Mouse (Mus musculus) 3T3-L1 (cell line): ENCODE data around the gene Hoxc10.

ENCODE experiments used
- DNase-seq: peaks from one replicate; pipeline ENCODE4 v3.0.0-alpha.2; 2015; ENCODE audit warnings: low read depth, low spot score

Hoxc10 gene

DNA sequence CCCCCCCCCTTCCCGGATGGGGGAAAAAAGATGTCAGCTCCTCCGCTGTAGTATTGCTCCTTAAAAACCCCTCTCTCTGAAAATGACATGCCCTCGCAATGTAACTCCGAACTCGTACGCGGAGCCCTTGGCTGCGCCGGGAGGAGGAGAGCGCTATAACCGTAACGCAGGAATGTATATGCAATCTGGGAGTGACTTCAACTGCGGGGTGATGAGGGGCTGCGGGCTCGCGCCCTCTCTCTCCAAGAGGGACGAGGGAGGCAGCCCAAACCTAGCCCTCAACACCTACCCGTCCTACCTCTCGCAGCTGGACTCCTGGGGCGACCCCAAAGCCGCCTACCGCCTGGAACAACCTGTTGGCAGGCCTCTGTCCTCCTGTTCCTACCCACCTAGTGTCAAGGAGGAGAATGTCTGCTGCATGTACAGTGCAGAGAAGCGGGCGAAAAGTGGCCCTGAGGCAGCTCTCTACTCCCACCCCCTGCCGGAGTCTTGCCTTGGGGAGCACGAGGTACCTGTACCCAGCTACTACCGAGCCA lies at the start of gene Hoxc10:
Hoxc10 (plus strand) TSS at position 21 of the 536 bp plus-strand sequence.
- no peak for DNase-seq

DNA sequence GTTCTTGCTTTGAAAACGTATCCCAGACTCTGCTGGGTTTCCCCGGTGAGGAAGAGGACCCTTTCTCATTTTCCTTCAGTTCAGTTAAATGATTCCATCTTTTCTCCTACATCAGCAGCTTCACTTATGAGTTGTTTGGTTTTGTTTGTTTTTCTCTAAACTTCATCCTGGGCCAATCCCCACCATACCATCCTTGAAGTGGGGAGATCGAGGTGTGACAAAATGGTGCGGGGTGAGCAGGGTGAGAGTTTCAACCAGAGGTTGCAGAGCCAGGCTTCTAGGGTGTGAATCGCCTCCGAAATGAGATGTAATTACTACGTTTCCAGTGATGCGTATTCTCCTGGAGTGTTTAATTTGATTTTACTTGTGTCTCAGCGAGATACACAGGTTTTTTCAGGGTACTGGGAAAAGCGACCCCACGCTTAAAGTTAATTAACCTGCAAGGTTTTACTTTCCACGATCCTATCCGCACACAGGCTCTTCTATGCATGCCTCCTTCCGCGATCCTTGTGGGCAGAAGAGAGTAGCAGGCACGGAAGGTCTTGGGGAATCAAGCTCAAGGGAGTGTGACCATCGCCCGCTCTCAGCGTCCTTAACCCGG lies 48.5 kb upstream of the Hoxc10 start:
- no peak for DNase-seq

DNA sequence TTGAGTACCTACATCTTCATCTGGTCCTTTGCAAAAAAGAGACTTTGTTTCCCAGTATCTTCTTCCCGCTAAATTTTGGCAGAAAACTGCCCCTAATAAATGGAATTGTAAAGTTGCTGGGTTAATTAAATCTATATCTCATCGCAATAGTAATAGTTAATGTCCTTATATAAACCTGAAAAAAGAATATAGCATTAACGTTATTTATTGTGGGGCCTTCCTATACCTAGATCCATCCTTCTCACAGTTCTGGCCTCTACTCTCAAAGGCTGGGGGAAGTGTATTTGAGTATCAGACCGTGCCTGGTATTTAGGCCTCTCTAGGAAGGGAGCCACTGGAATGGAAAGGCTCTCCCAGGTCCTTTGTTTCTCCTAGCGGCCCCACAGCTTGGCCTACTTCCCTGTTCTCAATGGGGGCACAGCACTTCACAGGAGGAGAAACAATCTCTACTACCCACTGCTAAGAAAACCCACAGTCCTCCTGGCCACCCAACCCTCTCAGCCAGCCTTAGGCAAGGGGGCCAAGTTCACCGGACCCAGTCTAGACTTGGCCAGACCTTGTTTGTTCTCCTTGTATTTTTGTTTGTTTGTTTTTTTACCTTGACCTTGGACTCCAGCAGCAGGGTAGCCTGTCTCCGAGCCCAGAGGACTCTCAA lies 47.9 kb upstream of the Hoxc10 start:
- no peak for DNase-seq

DNA sequence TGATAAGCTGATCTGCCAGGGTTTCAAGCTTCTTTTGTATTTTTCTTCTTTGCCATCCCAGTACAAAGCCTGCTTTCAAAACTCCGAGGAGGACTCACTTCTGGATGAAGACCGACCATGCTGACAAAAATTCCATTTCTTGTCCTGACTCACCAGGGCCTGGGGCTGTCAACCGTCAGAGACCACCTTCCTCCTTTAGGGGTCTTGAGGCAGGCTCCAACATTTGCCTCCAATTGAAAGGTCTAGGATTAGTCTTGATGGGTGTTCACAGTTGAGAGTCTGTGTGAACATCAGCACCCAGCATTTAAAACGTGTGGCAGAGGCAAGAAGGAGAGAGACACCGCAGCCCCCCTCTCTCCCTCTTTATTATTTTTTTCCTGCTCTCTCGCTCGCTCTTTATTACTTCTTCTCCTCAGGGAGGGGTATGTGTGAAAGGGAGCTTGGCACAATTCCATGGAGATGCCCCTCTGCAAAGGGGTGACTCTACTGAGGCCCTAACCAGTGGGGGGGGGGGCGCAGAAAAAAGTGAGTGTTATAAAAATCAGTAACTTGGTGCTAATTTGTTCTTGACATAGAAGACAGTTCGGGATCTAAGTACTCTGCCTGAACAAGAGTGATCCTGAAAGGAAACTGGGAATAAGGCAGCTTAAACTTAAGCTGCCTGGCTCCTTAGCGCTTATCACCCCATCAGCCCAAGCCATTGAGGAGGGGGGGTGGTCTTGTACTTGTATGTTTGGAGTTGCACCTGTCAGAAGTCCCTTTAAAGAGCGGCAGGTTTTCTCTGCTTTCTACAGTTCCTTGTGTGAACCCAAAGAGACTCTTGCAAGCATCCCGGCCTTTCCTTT lies 47.0 kb upstream of the Hoxc10 start:
- no peak for DNase-seq

DNA sequence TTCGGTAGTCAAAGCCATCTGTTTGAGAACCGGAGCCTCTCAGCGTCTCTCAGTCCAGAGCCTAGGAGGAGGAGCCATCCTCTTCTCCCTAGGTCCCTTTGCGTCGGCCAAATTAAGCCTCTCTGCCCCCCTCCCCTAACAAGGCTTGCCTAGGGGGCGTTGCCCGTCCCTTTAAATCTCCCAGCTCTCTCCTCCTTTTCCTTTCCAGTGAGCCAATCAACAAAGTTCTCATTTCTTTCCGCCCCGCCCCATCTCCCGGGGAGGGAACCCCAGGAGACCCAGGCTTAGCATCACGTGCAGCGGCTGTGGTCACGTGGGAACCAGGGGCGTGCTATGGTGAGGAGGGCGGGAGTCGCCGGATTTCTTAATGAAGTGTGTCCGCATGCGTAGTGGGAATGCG lies 46.0 kb upstream of the Hoxc10 start:
- DNase-seq: peak; percentile 91

DNA sequence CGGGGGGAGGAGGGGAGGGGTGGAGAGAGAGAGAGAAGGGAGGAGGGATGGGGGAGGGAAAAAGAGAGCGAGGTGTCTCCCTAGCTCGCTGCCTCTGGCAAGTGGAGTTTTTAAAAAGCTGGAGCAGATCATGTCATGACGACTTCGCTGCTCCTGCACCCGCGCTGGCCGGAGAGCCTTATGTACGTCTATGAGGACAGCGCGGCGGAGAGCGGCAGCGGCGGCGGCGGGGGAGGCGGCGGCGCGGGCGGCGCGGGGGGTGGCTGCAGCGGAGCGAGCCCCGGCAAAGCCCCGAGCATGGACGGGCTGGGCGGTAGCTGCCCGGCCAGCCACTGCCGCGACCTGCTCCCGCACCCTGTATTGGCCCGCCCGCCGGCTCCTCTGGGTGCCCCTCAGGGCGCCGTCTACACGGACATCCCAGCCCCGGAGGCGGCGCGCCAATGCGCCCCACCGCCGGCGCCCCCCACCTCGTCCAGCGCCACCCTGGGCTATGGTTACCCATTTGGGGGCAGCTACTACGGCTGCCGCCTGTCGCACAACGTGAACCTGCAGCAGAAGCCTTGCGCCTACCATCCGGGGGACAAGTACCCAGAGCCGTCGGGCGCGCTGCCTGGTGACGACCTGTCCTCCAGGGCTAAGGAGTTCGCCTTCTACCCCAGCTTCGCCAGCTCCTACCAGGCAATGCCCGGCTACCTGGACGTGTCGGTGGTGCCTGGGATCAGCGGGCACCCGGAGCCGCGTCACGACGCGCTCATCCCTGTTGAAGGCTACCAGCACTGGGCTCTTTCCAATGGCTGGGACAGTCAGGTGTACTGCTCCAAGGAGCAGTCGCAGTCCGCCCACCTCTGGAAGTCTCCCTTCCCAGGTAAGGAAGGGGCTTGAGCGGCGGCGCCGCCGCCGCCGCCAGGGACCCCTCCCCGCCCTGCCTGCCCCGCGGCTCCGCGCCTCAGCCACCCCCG lies 45.3 kb upstream of the Hoxc10 start, which contains the start of gene Hoxc13:
Hoxc13 (plus strand) TSS at position 51 of the 959 bp plus-strand sequence.
- DNase-seq: no peak

DNA sequence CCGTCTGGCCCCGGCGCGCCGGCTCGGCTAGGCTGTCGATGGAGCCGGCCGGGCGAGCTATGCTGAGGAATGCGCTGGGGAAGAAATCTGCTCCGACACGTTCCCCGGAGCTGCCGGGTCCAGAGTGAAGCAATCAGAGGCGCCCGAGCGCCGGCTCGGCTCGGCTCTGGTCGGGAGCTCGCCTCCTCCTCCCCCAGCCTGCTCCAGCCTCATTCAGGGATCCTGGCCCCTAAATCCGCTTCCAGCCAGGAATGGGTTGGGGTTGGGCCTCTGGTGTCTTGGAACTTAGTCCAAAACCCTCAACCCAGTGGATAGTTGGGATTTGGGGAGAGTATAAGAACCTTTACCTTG lies 44.6 kb upstream of the Hoxc10 start:
- peak; percentile 26 for DNase-seq

DNA sequence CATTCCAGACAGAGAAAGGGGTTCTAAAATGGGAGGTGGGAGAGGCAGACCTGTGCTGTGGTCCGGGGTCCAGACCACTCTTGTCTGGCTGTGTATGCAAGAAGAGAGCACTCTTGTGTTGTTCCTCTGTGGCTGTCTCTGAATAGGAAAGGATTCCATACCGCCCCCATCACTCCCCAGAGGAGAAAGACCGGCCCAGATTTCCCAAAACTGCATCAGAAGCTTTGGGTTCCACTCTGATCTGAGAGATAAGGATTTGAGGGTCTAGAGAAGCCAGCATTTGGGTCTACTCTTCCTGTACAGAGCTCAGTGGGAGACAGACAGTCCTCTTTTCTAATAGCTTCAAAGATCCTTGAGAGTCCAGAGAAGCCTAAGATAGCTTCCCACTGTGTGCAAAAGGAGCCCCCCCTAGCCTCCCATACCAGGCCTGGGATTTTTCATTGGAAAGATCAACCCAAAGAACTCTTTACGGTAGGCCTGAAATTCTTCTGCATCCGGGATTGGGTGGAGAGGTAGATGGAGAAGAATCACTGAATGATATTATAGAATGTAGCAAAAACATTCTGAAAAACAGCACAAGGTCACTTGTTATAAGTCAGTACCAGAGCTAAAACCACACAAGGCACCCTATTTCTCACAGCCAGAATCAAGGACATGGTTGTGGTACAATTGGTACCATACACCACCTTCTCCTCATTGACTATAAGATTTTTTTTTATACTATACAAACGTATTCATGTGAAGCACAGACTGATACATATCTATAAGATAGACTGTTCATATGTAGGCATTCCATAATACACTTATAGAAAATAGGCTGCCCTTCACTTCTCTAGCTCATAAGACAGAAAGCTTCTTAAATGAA lies 43.7 kb upstream of the Hoxc10 start:
- no peak for DNase-seq

DNA sequence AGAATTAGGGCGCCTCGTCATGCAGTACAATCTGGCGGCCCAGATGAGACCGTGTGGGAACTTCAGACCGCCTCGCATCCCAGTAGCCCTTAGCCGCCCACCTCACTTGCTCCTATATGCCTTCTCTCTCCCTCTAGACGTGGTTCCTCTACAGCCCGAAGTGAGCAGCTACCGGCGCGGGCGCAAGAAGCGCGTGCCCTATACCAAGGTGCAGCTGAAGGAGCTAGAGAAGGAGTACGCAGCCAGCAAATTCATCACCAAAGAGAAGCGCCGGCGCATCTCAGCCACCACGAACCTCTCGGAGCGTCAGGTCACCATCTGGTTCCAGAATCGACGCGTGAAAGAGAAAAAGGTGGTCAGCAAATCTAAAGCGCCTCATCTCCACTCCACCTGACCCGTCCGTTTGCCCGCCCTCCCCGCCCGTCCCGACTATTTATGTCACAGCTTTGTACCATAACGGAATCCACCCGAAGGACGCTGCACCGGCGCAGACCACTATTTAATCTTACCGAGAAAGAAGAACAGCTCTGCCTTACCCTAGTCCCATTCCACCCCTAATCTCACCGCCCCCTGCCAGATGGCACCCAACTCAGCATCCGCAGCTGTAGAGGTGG lies 39.5 kb upstream of the Hoxc10 start:
- DNase-seq: no peak

DNA sequence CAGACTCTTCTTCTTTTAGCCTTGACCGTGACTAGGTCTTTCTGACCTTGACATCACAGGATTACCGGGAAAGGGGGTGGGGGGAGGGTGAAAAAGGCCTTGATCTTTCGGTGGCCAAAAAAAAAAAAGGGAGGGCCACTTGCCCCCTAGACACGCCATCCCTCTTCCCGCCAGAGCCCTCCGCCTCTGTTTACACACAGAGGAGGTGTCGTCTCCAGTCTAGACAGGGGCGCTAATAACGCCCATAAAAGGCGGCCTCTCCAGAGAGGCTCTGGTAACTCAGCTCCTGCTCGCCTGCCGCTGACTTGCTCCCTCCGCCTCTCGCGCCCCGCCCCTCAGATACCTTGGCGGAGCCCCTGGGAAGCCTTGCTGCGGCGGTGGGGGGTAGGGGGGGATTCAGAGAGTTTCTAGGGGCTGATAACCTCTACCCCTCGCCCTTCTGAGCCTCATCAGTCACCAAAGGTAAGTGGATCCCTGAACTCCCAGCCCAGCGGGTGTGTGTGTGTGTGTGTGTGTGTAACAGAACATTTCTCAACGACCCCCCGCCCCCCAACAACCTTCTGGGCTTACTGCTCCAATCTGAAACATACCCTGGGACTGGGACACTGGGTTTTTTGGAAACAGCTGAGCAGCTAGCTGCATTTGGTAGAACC lies 34.8 kb upstream of the Hoxc10 start:
- DNase-seq: no peak

DNA sequence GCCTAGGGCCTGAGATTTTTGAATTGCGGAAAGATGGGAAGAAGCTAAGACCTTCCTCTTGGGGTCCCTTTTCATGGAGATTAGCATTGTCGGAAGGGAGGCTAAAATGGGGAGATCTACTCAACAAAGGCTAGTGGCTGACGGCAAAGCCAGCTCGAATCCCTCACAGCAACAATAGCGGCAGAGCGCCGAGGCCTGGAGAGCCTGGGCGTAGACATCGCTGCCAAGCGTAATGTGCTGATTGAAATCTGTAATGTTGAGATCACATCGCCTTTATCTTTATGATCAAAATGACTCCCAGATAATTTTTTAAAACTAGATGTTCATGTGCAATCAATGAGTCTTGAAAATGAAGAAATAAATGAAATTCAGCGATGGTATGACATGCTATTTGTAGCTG lies 32.2 kb upstream of the Hoxc10 start:
- no peak for DNase-seq

DNA sequence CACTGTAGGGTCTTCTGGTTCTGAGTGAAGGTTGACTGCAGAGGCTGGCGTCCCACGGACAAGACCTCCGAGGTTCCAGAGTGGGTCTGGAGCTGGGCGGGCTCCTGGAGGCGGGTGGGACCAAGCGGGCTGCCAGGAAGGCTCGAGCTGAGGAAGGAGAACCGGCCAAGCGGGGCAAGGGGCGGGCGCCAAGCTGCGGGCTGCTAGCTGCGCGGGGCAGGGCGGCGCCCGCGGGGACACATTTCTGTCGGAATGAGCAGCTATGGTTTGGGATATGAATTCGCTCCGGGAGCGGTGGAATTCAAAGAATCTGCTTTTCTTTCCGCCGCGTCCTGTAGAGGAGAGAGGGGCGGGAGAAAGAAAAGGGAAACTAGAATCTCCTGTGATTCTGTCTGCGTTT lies 31.7 kb upstream of the Hoxc10 start:
- DNase-seq: peak; percentile 61

DNA sequence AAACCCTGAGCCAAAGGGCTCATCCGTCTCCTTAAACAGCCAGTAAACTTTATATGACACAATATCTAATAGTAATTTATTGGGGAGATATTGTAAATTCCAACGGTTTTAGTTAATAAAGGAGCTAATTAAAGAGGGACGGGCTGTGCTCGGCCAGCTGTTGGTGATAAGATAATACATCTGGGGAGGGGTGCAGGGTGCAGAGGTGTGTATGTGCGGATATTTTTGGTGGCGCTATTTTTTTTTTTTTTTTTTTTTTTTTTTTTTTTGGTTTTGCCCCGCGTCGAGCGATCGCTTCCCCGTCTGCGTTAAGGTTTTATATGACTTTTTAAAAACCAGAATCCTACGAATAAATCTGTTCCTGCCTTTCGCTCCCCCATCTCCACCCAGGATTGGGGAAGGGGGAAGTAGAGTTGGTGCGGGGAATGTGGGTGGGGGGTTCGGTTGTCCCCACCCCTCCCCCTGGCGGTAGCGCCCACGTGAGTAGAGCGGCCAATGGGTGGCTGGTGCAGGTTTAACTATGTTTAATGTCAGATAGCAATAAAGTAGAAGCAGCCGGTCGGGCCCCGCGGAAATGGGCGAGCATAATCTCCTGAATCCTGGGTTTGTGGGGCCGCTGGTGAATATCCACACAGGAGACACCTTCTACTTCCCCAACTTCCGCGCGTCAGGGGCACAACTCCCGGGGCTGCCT lies 30.2 kb upstream of the Hoxc10 start, which contains the start of gene Hoxc12:
Hoxc12 (plus strand) TSS at position 479 of the 694 bp plus-strand sequence.
- DNase-seq: no peak

DNA sequence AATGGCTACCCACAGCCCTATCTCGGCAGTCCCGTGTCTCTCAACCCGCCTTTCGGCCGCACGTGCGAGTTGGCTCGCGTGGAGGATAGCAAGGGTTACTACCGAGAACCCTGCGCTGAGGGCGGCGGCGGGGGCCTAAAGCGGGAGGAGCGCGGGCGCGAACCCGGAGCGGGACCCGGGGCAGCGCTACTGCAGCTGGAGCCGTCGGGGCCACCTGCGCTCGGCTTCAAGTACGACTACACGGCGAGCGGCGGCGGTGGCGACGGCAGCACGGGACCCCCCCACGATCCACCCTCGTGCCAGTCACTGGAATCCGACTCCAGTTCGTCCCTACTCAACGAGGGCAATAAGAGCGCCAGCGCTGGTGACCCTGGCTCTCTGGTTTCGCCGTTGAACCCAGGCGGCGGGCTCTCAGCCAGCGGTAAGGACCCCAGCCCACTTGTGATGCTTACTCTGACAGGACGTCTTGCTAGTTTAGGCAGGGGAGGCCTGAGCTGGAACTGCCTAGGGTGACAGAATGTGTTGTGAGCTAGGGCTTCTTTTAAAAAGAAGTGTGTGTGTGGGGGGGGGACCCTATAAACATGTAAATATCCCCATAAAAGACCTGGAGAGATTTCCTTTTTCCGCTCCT lies 29.4 kb upstream of the Hoxc10 start:
- no peak for DNase-seq

DNA sequence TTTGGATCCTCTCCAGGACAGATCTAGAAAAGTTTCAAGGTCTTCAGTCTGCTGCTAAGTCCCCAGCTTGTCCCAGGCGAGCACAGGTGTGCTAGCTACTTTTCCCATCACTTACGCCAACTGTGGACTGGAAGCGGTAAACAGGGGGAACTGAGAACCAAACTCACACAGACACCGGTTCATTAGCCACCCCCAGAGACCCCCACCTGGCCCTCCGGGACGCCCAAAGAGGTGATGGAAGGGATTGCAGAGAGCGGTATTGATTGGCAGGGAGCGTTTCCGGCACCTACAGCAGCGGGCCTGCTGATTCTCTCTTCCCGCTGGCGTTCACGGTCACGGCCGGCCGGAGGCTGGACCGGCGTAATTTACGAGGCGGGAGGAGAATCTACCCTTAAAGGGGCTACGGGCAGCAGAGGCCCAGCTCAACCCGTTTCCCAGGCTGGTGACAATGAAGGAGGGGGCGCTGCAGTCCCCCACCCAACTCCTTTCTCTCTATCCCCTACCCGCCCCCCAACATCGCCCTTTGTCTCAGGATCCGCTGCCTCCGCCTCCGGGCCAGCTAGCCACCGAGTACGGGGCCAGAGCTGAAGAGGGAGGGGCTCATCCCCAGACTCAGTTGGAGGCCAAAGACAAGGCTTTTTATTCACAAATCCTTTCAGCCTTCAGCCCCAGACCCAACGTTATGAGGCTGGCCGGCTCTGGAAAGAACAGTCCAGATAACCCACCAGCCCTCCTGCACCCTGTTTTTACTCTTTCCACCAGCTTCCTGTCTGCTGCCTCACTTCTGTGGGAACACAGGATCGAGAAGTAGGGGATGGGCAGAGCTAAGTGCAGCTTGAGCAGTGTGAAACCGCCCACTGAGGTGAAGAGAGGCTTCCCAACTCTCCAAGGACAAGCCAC lies 27.1 kb upstream of the Hoxc10 start:
- DNase-seq: no peak

DNA sequence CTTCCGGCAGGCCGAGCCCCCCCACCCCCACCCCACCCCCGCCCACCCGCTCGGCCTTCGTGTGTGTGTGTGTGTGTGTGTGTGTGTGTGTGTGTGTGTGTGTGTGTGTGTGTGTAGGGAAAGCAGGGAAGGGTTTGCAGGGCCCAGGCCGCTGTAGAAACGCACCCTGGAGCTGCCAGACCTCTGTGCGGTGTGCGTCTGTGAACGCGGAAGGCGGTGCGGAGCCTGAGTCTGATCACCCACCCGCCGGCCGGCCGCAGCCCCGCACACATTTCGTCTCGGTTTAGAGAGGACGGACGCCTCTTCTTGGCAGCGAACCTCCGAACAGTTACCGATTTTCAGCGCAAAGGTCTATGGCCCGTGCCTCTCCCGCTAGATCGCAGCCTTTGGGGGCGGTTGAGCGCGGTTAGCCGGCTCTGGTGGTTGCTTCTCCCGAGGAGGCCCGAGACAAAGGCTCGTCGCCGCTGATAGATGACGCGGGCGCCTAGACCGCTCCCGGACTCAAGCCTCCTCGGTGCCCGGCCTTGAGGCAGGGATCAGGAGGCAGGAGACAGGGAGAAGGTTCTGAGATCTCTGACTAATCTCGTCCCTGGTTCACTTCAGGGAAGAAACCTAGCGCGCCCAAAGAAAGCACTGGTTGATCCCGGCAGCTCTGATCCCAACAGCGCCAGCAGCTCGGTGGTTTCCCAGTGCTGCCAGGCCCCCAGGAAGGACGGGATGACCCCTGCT lies 23.7 kb upstream of the Hoxc10 start:
- DNase-seq: peak; percentile 66

DNA sequence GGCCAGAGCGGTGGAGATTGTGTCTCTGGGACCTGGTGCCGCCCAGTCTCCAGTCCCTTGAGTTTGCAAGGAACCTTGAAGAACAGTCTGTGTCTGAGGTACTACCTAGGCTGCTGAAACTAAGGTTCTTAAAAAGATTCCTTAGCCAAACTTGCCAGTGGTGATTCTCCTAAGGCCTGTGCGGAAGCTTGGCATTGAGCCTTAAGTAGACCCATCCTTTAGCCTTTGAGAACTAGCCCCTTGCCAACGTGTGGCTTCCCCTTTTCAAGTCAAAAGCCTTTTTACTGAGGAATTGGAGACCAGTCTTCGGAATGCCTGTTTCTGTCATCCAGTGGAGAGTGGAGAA lies 23.2 kb upstream of the Hoxc10 start:
- no peak for DNase-seq
